Mouse (Mus musculus) naive thymus-derived CD4-positive, alpha-beta T cell, adult 5 months (primary cell): ENCODE results near the gene Mex3a. TPM values are rescaled to one million over a fixed set of nuclear protein-coding genes. Genes with fewer than 3 reads are reported as not detected.

Experiments
- polyA plus RNA-seq: library from polyadenylated mRNA; unstranded; fragments of 100-300 nt; shearing (Covaris generic); gene quantifications from one replicate; pipeline ENCODE4 v1.2.1, GENCODE M21; 2017

Mex3a gene
- polyA plus RNA-seq: 0.20 TPM

DNA sequence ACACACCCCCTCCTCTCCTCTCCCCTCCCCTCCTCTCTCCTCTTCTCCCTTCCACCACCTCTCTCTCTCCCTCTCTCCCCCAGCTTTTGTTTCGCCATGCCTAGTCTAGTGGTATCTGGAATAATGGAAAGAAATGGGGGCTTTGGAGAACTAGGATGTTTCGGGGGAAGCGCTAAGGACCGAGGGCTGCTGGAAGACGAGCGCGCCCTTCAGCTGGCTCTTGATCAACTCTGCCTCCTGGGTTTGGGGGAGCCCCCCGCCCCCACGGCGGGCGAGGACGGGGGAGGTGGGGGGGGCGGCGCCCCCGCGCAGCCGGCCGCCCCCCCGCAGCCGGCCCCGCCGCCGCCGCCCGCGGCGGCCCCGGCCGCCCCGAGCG, at the start of gene Mex3a:
Gene Mex3a, plus strand, starts transcription at position 97 of the 376 bp plus-strand sequence.

DNA sequence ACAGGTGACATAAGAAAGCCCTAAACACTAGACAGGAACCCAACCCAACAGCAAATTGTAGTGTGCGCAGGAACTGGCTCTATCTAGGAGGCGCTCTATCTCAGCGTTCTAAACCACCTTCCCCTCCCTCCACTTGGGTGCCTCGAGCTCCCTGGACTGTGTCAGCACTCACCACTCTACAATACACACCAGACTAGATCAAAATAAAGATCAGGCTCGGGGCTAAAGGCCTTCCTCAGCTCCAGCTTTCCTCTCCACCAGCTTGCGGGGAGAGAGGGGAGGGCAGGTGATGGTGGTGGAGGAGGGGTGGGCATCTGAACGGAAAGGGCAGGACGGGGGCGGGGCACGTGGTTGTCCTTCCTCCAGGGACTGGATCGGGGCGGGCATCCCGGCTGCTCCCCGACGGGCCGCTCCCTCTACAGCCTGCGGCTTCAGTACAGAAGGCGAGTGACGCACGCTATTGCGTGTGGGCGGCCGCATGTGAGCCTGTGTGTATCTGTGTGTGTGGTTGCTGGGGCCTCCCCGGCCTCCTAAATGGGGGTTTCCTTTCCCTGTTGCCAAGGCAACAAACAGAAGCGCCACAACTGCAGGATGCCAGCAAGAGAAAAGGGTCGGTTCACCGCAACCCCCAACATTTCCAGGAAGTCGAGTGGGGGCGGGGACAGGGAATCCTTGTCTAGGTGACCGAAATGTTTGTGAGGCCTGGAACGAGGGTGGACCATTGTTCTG, 22.3 kb upstream of the Mex3a start, which contains the start of gene Lmna:
Gene Lmna, minus strand, starts transcription at position 265 of the 729 bp plus-strand sequence.

DNA sequence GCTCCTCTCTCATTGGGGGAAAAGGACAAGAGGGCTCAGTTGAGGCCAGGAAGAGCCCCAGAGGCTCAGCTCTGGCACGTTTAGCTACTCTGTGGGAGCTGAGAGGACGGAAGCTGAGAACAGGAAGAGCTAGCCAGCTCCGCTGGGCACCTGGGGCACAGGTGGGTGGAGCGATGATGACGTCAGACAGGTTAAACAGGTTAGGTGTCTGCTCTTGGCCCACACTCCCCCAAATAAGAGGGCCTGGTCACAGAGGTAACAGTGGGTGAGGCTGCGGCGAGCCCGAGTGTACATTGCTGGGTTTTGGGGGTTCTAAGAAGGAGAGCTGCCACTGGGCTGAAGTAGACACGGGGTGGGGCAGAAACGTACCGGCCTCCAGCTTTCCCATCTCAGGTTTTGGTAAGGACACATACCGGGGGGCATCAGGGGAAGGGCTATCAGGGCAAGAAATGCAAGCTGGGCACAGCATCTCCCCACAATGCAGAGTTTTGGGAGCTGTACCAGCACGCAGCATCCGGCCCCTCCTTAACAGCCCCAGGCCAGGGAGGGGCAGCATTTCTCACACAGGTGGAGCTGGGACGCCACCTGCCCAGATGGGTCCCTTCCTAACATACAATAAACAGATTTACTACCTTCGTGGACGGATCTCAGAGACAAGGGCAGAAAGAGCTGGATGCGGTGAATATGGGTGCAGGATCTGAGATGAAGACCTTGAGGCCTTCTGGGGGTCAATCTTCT, 16.2 kb downstream of the Mex3a start, which contains the start of gene Rab25:
Gene Rab25, minus strand, starts transcription at position 121 of the 738 bp plus-strand sequence.

DNA sequence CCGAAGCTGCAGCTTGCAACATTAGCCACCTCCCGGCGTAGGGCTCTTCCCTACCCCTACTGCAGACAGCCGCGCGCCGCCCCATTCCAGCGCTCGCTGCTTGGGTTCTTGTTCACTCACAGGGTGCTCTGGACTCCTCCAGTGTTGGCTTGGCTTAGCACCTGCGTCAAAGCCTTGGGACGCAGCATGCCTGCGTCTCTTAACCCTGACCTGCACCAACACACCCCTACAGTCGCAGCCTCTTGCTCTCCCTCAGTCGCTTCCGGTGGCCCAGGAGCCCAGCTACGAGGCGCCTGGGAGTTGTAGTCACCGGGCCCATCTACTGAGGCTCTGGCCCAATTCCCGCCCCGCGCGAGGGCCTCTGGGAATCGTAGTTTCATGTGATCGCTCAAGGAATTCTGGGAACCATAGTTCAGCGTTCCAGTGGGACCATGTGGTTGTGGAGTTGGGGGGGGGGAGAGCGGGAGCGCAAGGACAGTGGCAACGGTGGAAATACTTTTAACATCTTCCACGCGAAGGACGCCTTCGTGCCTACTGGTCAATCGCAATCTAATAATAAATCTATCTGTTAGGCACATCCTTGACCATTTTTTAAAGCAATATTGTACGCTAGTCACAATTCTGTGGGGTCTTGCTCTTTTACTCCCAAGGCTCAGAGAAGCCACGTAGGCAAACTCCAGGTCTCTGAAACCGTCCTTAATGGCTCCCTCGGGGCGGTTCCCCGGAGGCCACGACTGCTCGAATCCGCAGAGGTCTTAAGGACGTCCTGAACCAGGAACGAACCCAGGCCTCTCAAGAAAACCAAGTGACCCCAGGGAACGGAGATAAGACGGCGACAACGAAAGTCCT, 20.7 kb downstream of the Mex3a start, which contains the start of gene Lamtor2:
Gene Lamtor2, minus strand, starts transcription at position 399 of the 849 bp plus-strand sequence.

DNA sequence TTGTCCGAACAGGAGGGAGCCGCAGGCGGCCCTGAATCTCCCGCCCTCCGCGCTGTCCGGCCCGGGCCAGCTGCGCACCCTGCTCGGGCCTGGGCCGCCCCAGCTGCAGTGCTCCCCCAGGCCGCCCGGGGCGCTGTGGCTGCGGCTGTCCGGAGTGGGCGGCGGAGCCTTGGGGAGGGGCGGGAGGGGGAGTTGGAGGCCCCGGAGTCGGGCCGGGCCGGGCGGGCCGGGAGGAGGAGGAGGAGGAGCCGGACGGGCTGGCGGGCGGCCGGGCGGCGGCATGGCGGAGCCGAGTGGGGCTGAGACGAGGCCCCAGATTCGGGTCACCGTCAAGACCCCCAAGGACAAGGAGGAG, 21.3 kb downstream of the Mex3a start, which contains the start of gene Ubqln4:
Gene Ubqln4, plus strand, starts transcription at position 234 of the 355 bp plus-strand sequence.

DNA sequence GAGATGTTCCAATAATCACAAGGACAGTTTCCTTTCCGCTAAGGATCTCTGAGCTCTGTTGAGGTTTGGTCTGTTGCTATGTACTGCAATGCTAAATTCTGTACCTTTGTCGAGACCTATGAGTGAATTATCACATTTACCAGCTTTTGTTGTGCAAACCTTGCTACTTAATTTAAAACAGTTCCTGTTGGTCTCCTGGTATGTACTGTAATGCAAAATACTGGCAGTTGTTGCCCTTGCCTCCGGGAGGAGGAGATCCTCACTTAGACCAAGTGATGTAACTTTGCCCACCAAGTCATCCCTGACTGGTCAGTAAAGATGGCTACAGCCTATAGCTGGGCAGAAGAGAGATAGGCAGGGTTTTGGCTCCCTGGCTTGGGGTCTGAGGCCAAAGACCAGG, 43.3 kb downstream of the Mex3a start, which contains the start of gene Ssr2:
Gene Ssr2, plus strand, starts transcription at position 337 of the 400 bp plus-strand sequence.

Other genes starting within 250 kb of the Mex3a start
- gene Gm38392, start 245.2 kb upstream of the Mex3a start, polyA plus RNA-seq: not detected
- 8.9 TPM for gene Tsacc, start 235.4 kb upstream of the Mex3a start, polyA plus RNA-seq
- 309 TPM for gene Cct3, start 235.3 kb upstream of the Mex3a start, polyA plus RNA-seq
- 136 TPM for gene Glmp, start 207.4 kb upstream of the Mex3a start, polyA plus RNA-seq
- 1.1 TPM for gene Tmem79, start 196.2 kb upstream of the Mex3a start, polyA plus RNA-seq
- 63.0 TPM for gene Smg5, start 196.1 kb upstream of the Mex3a start, polyA plus RNA-seq
- not detected for gene Paqr6, start 167.8 kb upstream of the Mex3a start, polyA plus RNA-seq
- gene Bglap3, start 159.7 kb upstream of the Mex3a start, polyA plus RNA-seq: not detected
- gene Bglap2, start 153.7 kb upstream of the Mex3a start, polyA plus RNA-seq: not detected
- not detected for gene Bglap, start 147.9 kb upstream of the Mex3a start, polyA plus RNA-seq
- gene Pmf1, start 122.1 kb upstream of the Mex3a start, polyA plus RNA-seq: 48.2 TPM
- 17.4 TPM for gene Slc25a44, start 107.3 kb upstream of the Mex3a start, polyA plus RNA-seq
- gene Sema4a, start 71.2 kb upstream of the Mex3a start, polyA plus RNA-seq: 177 TPM
- gene Lmna, start 22.4 kb upstream of the Mex3a start, polyA plus RNA-seq: 27.4 TPM
- gene Rab25, start 15.9 kb downstream of the Mex3a start, polyA plus RNA-seq: 0.32 TPM
- 107 TPM for gene Lamtor2, start 20.7 kb downstream of the Mex3a start, polyA plus RNA-seq
- 52.6 TPM for gene Ubqln4, start 21.4 kb downstream of the Mex3a start, polyA plus RNA-seq
- gene Ssr2, start 43.5 kb downstream of the Mex3a start, polyA plus RNA-seq: 66.4 TPM
- gene Arhgef2, start 73.6 kb downstream of the Mex3a start, polyA plus RNA-seq: 64.4 TPM
- not detected for gene Rxfp4, start 120.7 kb downstream of the Mex3a start, polyA plus RNA-seq
- gene Khdc4, start 153.4 kb downstream of the Mex3a start, polyA plus RNA-seq: 155 TPM
- 27.8 TPM for gene Rit1, start 184.4 kb downstream of the Mex3a start, polyA plus RNA-seq
- gene Syt11, start 242.8 kb downstream of the Mex3a start, polyA plus RNA-seq: 18.1 TPM